Mouse (Mus musculus) liver, embryonic 11.5 days (tissue): ENCODE results near the gene Hmg20a. TPM values are rescaled to one million over a fixed set of nuclear protein-coding genes. Genes with fewer than 3 reads are reported as not detected.

Experiments
- ATAC-seq: fragments of 200-750 bp; cut with Nextera tagmentation; replicated peaks from 2 replicates; pipeline ENCODE4 v1.8.0; 2017; ENCODE audit warnings: moderate number of reproducible peaks, mild to moderate bottlenecking, moderate TSS enrichment, moderate library complexity; ENCODE audit not compliant: low FRiP score
- DNase-seq: peaks from one replicate; pipeline ENCODE4 v3.0.0-alpha.2; 2017; ENCODE audit warnings: low spot score
- H3K27ac ChIP-seq: fragments of 300-500 bp; sonication (generic); 2 replicates; pipeline ENCODE4 v1.5.1; 2014; ENCODE audit warnings: mild to moderate bottlenecking, low read depth, low read length, control low read depth
- H3K27me3 ChIP-seq: fragments of 300-500 bp; sonication (generic); replicated peaks from 2 replicates; pipeline ENCODE4 v1.6.1; 2014; ENCODE audit warnings: low read length, mixed read lengths; ENCODE audit not compliant: control insufficient read depth, insufficient read depth
- H3K36me3 ChIP-seq: fragments of 300-500 bp; sonication (generic); 2 replicates; pipeline ENCODE4 v1.6.1; 2014; ENCODE audit warnings: mild to moderate bottlenecking, low read length, moderate library complexity, mixed read lengths; ENCODE audit not compliant: control insufficient read depth, insufficient read depth
- H3K4me1 ChIP-seq: fragments of 300-500 bp; sonication (generic); replicated peaks from 2 replicates; pipeline ENCODE4 v1.6.1; 2014; ENCODE audit warnings: low read length, mixed read lengths; ENCODE audit not compliant: control insufficient read depth, insufficient read depth
- H3K4me2 ChIP-seq: fragments of 300-500 bp; sonication (generic); 2 replicates; pipeline ENCODE4 v1.6.1; 2014; ENCODE audit warnings: mild to moderate bottlenecking, control low read depth, moderate library complexity
- H3K4me3 ChIP-seq: fragments of 300-500 bp; sonication (generic); 2 replicates; pipeline ENCODE4 v1.5.1; 2014; ENCODE audit warnings: low read depth, low read length, control low read depth
- H3K9ac ChIP-seq: fragments of 300-500 bp; sonication (generic); 2 replicates; pipeline ENCODE4 v1.6.1; 2014; ENCODE audit warnings: low read depth, low read length, control low read depth
- H3K9me3 ChIP-seq: fragments of 300-500 bp; sonication (generic); 2 replicates; pipeline ENCODE4 v1.6.1; 2016; ENCODE audit warnings: low read length, inconsistent platforms, mixed read lengths; ENCODE audit not compliant: control insufficient read depth
- WGBS: fragments of 180-500 bp; shearing (Covaris S2); extraction: QIAGEN DNeasy Blood & Tissue Kit; methylation state at CpG from one replicate; pipeline ENCODE4 v1.1.7; 2014; 5-methylcytosine and 5-hydroxymethylcytosine counted together
- polyA plus RNA-seq: library from polyadenylated mRNA; unstranded; fragments of >200 nt; fragmentation: Nextera tagmentation; extraction: Ambion mirVana; gene quantifications from 2 replicates; pipeline ENCODE4 v1.2.1, GENCODE M21; 2014

Gene Hmg20a
- polyA plus RNA-seq, 1 experiment from 2014 or later = 38.0 TPM

DNA sequence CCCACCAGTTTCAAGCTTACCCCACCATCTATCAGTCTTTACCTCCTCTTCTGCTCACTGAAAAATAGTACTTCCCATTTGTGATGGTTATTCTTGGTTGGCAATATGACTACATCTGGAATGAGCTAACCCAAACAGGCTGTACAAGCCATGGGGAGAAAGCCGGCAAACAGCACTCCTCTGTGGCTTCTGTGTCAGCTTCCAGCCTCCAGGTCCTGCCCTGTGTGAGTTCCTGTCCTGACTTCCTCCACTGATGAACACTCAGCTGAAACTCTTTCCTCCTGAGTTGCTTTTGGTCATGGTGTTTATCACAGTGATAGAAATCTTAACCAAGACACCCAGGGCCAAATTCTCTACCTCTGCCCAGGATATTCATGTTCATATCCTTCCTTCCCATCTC lies 5.7 kb upstream of the Hmg20a start:
- Histone ChIP-seq H3K27ac (no peak overlapping the region), H3K4me2 (no peak overlapping the region), H3K9ac (no peak overlapping the region), H3K4me3 (no peak overlapping the region), H3K36me3 (no peaks in the 10 kb centered on the region), H3K27me3 (no peaks in the 10 kb centered on the region), H3K9me3 (no peaks in the 10 kb centered on the region), H3K4me1 (peaks cover 8% of the 10 kb centered on the region; the same call in 1 of the 2 replicates)
- ATAC-seq = no peak
- WGBS = 43% methylated on average over 1 of the region's 1 CpGs
- DNase-seq = no peak

DNA sequence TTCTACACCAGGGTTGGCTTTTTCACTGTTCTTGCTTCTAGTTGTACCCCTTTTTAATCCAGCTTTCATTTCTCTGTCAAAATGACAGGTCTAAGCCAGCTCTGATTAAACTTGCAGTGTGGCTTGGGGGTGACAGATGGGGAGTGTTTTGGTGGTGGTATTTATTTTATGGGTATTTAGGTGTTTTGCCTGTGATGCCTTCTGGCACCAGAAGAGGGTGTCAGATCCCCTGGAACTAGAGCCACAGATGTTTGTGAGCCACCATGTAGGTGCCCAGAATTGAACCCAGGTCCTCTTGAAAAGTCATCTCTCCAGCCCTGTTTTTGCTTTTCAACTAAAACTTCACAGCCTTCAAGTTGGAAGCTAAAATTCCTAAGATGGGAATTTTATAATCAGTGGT lies 4.1 kb upstream of the Hmg20a start:
- H3K36me3 ChIP-seq = no peaks in the 10 kb centered on the region
- peaks cover 8% of the 10 kb centered on the region; the same call in 1 of the 2 replicates for H3K4me1 ChIP-seq
- no peak overlapping the region for H3K27ac ChIP-seq
- no peaks in the 10 kb centered on the region for H3K27me3 ChIP-seq
- no peak overlapping the region for H3K4me3 ChIP-seq
- no peak overlapping the region for H3K9ac ChIP-seq
- no peak overlapping the region for H3K4me2 ChIP-seq
- H3K9me3 ChIP-seq = no peaks in the 10 kb centered on the region
- ATAC-seq = no peak
- DNase-seq = no peak

- no peaks in the 10 kb centered on the region for H3K36me3 ChIP-seq
- no peak overlapping the region for H3K4me3 ChIP-seq
- H3K9ac ChIP-seq = no peak overlapping the region
- no peak overlapping the region for H3K4me2 ChIP-seq
- ATAC-seq (no peak), DNase-seq (no peak)
- H3K27me3 ChIP-seq = no peaks in the 10 kb centered on the region
- no peaks in the 10 kb centered on the region for H3K9me3 ChIP-seq
- 86% methylated on average over 1 of the region's 1 CpGs for WGBS
- H3K27ac ChIP-seq = no peak overlapping the region
- peaks cover 9% of the 10 kb centered on the region for H3K4me1 ChIP-seq
Observed at GRCm38 (mm10) chr9:56415393-56415792, 3.0 kb upstream of the Hmg20a start.

DNA sequence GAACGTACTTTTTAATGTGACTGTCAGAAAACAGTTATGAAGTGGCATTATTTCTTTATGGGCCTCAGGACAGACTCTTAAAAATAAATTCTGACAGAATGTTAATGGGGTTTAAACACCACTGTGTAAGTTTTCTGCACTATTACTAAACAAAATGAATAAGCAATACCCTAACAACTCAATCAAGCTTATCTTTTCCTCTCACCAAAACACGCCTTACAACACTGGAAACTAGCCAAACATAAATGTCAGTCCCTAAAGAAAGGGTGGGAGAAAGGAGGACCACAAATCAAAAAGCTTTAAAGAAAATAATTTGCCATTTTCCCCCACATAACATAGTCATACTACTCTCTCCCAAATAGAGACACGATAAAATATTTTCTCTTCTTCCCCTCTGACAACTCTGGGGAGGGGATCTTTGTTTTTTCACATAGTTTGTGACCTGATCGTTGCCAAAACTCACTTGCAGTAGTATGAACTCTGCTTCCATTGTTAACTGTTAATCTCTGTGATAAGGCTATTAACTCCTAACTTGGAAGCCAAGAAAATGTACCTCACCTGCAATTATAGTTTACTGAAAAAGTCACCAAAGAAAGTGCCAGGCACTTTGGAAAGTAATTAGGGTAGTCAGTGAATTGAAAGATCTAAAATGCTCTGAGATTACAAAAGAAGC lies 2.3 kb upstream of the Hmg20a start:
- Histone ChIP-seq H3K4me2 (peak overlapping the region; percentile 82), H3K27me3 (no peaks in the 10 kb centered on the region), H3K9me3 (no peaks in the 10 kb centered on the region), H3K4me3 (0 out of 2 replicates have a peak overlapping the region, but pooled peaks have one; percentile 7), H3K27ac (no peak overlapping the region), H3K4me1 (peaks cover 15% of the 10 kb centered on the region), H3K36me3 (no peaks in the 10 kb centered on the region), H3K9ac (no peak overlapping the region)
- no peak for ATAC-seq
- DNase-seq = no peak
- 61% methylated on average over 4 of the region's 4 CpGs for WGBS

DNA sequence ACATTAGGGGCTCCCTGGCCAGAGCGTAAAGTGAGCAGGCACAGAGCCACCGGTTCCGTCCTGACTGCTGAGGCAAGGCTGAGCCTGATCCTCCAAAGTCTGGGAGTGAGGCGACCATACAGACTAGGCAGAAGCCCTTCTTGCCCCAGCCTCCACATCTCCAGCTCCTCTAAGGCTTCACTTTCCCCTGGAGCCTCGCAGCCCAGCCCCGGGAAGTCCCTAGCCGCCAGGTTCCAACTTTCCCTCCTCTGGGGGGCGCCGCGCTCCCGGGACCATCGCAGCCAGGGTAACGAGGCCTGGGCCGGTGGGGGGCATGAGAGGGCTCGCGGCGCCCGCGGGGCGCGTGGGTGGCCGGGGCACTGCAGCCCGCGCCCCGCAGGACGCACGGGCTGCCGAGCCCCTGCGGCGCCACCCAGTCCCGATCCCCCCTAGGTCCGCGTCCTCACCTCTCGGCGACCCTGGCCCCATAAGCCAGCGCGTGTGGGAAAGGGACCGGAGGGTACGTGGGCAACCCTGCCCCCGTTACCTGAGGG lies 928 bp upstream of the Hmg20a start:
- under 1% methylated on average over 39 of the region's 40 CpGs for WGBS
- Histone ChIP-seq H3K4me3 (peak overlapping the region; percentile 89), H3K9ac (peak overlapping the region; percentile 93), H3K27ac (peak overlapping the region; percentile 90), H3K4me2 (peak overlapping the region; percentile 82), H3K9me3 (no peaks in the 10 kb centered on the region), H3K36me3 (no peaks in the 10 kb centered on the region), H3K4me1 (peaks cover 17% of the 10 kb centered on the region), H3K27me3 (no peaks in the 10 kb centered on the region)
- peak; percentile 83 for DNase-seq
- peak; percentile 71 for ATAC-seq

- peak overlapping the region; percentile 78 for H3K4me2 ChIP-seq
- H3K4me3 ChIP-seq = peak overlapping the region; percentile 89
- peak overlapping the region; percentile 91 for H3K27ac ChIP-seq
- H3K36me3 ChIP-seq = no peaks in the 10 kb centered on the region
- no peaks in the 10 kb centered on the region for H3K9me3 ChIP-seq
- 0% methylated on average over 11 of the region's 11 CpGs for WGBS
- H3K9ac ChIP-seq = peak overlapping the region; percentile 75
- ATAC-seq (peak; percentile 23), DNase-seq (peak; percentile 88)
- no peaks in the 10 kb centered on the region for H3K27me3 ChIP-seq
- peaks cover 19% of the 10 kb centered on the region for H3K4me1 ChIP-seq
Observed at GRCm38 (mm10) chr9:56418738-56419239, 380 bp downstream of the Hmg20a start.

DNA sequence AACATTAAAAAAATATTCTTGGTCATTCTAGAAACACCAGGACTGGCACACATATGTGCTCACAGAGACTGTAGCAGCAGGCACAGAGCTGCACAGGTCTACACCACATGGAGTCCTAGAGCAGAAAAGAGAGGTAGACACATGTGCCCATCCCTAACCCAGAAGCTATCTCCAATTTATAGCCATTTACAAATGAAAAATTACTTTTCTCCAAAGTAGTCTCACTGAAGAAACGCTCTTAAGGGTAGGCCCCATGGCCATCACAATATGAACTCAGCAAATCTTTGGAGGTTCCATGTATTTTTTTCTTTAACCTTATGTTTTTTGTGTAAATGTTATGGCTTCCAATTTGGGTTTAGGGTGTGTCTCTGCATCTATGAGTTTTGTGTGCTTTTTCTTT lies 1.8 kb downstream of the Hmg20a start:
- Histone ChIP-seq H3K9ac (no peak overlapping the region), H3K4me3 (no peak overlapping the region), H3K4me2 (peak overlapping the region; percentile 45), H3K4me1 (peaks cover 22% of the 10 kb centered on the region), H3K36me3 (no peaks in the 10 kb centered on the region), H3K9me3 (no peaks in the 10 kb centered on the region), H3K27me3 (no peaks in the 10 kb centered on the region), H3K27ac (no peak overlapping the region)
- DNase-seq = no peak
- 86% methylated on average over 1 of the region's 1 CpGs for WGBS
- ATAC-seq = no peak

DNA sequence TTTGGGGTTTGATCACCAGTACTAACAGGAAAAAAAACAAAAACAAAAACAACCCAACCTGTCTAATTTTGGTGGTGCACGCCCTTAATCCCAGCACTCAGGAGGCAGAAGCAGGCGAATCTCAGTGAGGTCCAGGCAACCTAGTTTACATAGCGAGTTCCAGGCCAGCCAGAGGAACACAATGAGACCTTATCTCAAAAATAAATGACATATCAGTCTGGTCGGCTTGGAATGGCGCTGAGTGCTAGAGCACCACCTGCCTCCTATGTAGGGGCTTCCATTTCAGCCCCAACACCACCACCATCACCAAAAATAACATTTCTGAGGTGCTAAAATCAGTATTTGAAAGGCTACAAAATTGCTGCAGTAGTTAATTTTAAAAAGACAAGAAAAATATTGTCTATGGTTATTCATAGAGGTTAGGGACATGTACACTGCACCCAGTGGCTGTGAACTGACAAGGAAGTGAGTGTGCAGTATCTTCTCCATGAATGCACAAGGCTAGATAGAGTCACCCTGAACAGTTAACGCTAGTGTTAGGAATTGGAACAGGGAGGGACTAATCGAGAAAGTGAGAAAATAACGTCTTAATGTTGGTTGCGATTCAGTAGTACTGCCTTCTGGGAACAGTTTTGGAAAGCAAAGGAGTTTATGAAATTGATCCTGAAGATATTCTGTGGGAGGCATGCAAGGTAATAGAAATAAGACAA lies 2.6 kb downstream of the Hmg20a start:
- Histone ChIP-seq H3K4me1 (peaks cover 20% of the 10 kb centered on the region), H3K4me3 (no peak overlapping the region), H3K4me2 (peak overlapping the region; percentile 13; the same call in 1 of the 2 replicates)

More for the DNA sequence above, 2.6 kb downstream of the Hmg20a start:
- H3K9me3 ChIP-seq = no peaks in the 10 kb centered on the region
- WGBS = 63% methylated on average over 9 of the region's 9 CpGs
- no peak overlapping the region for H3K9ac ChIP-seq
- DNase-seq (no peak), ATAC-seq (no peak)
- H3K27ac ChIP-seq = peak overlapping the region; percentile 25; the same call in 1 of the 2 replicates
- no peaks in the 10 kb centered on the region for H3K27me3 ChIP-seq
- no peaks in the 10 kb centered on the region for H3K36me3 ChIP-seq
